Mouse (Mus musculus) hindbrain, embryonic 13.5 days (tissue): Measurements from ENCODE around the gene Adarb1. TPM values are rescaled to one million over a fixed set of nuclear protein-coding genes. Genes with fewer than 3 reads are reported as not detected.

ENCODE experiments used
- ATAC-seq: fragments of 200-750 bp; cut with Nextera tagmentation; 2 replicates; pipeline ENCODE4 v1.8.0; 2017; ENCODE audit warnings: moderate TSS enrichment; ENCODE audit not compliant: low FRiP score
- H3K27ac ChIP-seq: fragments of 300-500 bp; sonication (generic); 2 replicates; pipeline ENCODE4 v1.5.1; 2015; ENCODE audit warnings: inconsistent platforms, mild to moderate bottlenecking, moderate library complexity
- H3K27me3 ChIP-seq: fragments of 300-500 bp; sonication (generic); 2 replicates; pipeline ENCODE4 v1.6.1; 2015; ENCODE audit warnings: mild to moderate bottlenecking, inconsistent platforms
- H3K36me3 ChIP-seq: fragments of 300-500 bp; sonication (generic); 2 replicates; pipeline ENCODE4 v1.6.1; 2015; ENCODE audit warnings: mild to moderate bottlenecking, inconsistent platforms
- H3K4me1 ChIP-seq: fragments of 300-500 bp; sonication (generic); replicated peaks from 2 replicates; pipeline ENCODE4 v1.6.1; 2015; ENCODE audit warnings: inconsistent platforms
- H3K4me2 ChIP-seq: fragments of 300-500 bp; sonication (generic); 2 replicates; pipeline ENCODE4 v1.6.1; 2015; ENCODE audit warnings: inconsistent platforms, mild to moderate bottlenecking, moderate library complexity
- H3K4me3 ChIP-seq: fragments of 300-500 bp; sonication (generic); 2 replicates; pipeline ENCODE4 v1.5.1; 2015; ENCODE audit warnings: mild to moderate bottlenecking, inconsistent platforms
- H3K9ac ChIP-seq: fragments of 300-500 bp; sonication (generic); 2 replicates; pipeline ENCODE4 v1.6.1; 2015; ENCODE audit warnings: mild to moderate bottlenecking, inconsistent platforms
- H3K9me3 ChIP-seq: fragments of 300-500 bp; sonication (generic); 2 replicates; pipeline ENCODE4 v1.6.1; 2016; ENCODE audit warnings: inconsistent platforms
- WGBS: fragments of 180-500 bp; shearing (Covaris S2); methylation state at CpG from one replicate; pipeline ENCODE4 v1.1.7; 2015; 5-methylcytosine and 5-hydroxymethylcytosine counted together
- polyA plus RNA-seq: library from polyadenylated mRNA; unstranded; fragments of >200 nt; fragmentation: Nextera tagmentation; extraction: Ambion mirVana; gene quantifications from 2 replicates; pipeline ENCODE4 v1.2.1, GENCODE M21; 2015

Adarb1 gene
- polyA plus RNA-seq, 1 experiment from 2014 or later, result 12.0 TPM

- Histone ChIP-seq H3K4me2 (no peak overlapping the region), H3K9ac (no peak overlapping the region), H3K9me3 (no peaks in the 10 kb centered on the region), H3K4me3 (no peak overlapping the region), H3K27me3 (0 out of 2 replicates have a peak, but pooled peaks cover under 1% of the 10 kb centered on the region), H3K36me3 (no peaks in the 10 kb centered on the region), H3K4me1 (peaks cover 11% of the 10 kb centered on the region), H3K27ac (no peak overlapping the region)
- ATAC-seq, result no peak
Measured at GRCm38 (mm10) chr10:77430771-77431170, 12.7 kb upstream of the Adarb1 start.

- H3K4me1 ChIP-seq, result peaks cover 9% of the 10 kb centered on the region
- no peak overlapping the region for H3K27ac ChIP-seq
- H3K4me3 ChIP-seq, result no peak overlapping the region
- H3K27me3 ChIP-seq, result no peaks in the 10 kb centered on the region
- H3K9ac ChIP-seq, result no peak overlapping the region
- 87% methylated on average over 5 of the region's 5 CpGs for WGBS
- no peaks in the 10 kb centered on the region for H3K9me3 ChIP-seq
- no peak for ATAC-seq
- no peak overlapping the region for H3K4me2 ChIP-seq
- H3K36me3 ChIP-seq, result no peaks in the 10 kb centered on the region
Measured at GRCm38 (mm10) chr10:77429921-77430320, 11.9 kb upstream of the Adarb1 start.

- Histone ChIP-seq H3K4me2 (no peak overlapping the region), H3K9ac (no peak overlapping the region), H3K4me1 (no peaks in the 10 kb centered on the region), H3K9me3 (no peaks in the 10 kb centered on the region), H3K4me3 (no peak overlapping the region), H3K36me3 (no peaks in the 10 kb centered on the region), H3K27ac (no peak overlapping the region), H3K27me3 (no peaks in the 10 kb centered on the region)
- WGBS, result 65% methylated on average over 2 of the region's 2 CpGs
- no peak for ATAC-seq
Measured at GRCm38 (mm10) chr10:77427610-77428009, 9.5 kb upstream of the Adarb1 start.

GRCm38 (mm10) chr10:77420190-77420589 is 2.1 kb upstream of the Adarb1 start:
- no peak overlapping the region for H3K27ac ChIP-seq
- no peak overlapping the region for H3K4me2 ChIP-seq
- WGBS, result 97% methylated on average over 3 of the region's 3 CpGs
- H3K27me3 ChIP-seq, result peaks cover 17% of the 10 kb centered on the region
- no peak for ATAC-seq
- peaks cover 22% of the 10 kb centered on the region for H3K4me1 ChIP-seq
- no peaks in the 10 kb centered on the region for H3K36me3 ChIP-seq
- H3K4me3 ChIP-seq, result no peak overlapping the region
- no peak overlapping the region for H3K9ac ChIP-seq
- H3K9me3 ChIP-seq, result no peaks in the 10 kb centered on the region

- Histone ChIP-seq H3K9ac (peak overlapping the region; percentile 88), H3K4me1 (peaks cover 22% of the 10 kb centered on the region), H3K4me2 (peak overlapping the region; percentile 96), H3K9me3 (no peaks in the 10 kb centered on the region), H3K27me3 (peaks cover 17% of the 10 kb centered on the region), H3K4me3 (peak overlapping the region; percentile 80), H3K27ac (peak overlapping the region; percentile 89), H3K36me3 (no peaks in the 10 kb centered on the region)
- under 1% methylated on average over 61 of the region's 70 CpGs for WGBS
- ATAC-seq, result peak; percentile 88
Measured at GRCm38 (mm10) chr10:77417240-77418102, 599 bp downstream of the Adarb1 start.

- H3K4me2 ChIP-seq, result peak overlapping the region; percentile 96
- H3K27ac ChIP-seq, result no peak overlapping the region
- no peak for ATAC-seq
- H3K4me1 ChIP-seq, result peaks cover 22% of the 10 kb centered on the region
- peak overlapping the region; percentile 88 for H3K9ac ChIP-seq
- peak overlapping the region; percentile 80 for H3K4me3 ChIP-seq
- peaks cover 17% of the 10 kb centered on the region for H3K27me3 ChIP-seq
- WGBS, result 4% methylated on average over 24 of the region's 24 CpGs
- H3K9me3 ChIP-seq, result no peaks in the 10 kb centered on the region
- no peaks in the 10 kb centered on the region for H3K36me3 ChIP-seq
Measured at GRCm38 (mm10) chr10:77416666-77417239, 1.3 kb downstream of the Adarb1 start.

GRCm38 (mm10) chr10:77415867-77416266 is 2.2 kb downstream of the Adarb1 start:
- ATAC-seq, result no peak
- peaks cover 17% of the 10 kb centered on the region for H3K27me3 ChIP-seq
- H3K9me3 ChIP-seq, result no peaks in the 10 kb centered on the region
- peak overlapping the region; percentile 96 for H3K4me2 ChIP-seq
- H3K4me3 ChIP-seq, result no peak overlapping the region
- WGBS, result 79% methylated on average over 5 of the region's 5 CpGs
- H3K9ac ChIP-seq, result no peak overlapping the region
- H3K4me1 ChIP-seq, result peaks cover 22% of the 10 kb centered on the region
- H3K36me3 ChIP-seq, result no peaks in the 10 kb centered on the region
- no peak overlapping the region for H3K27ac ChIP-seq

GRCm38 (mm10) chr10:77413791-77414190 is 4.3 kb downstream of the Adarb1 start:
- ATAC-seq, result no peak
- H3K27me3 ChIP-seq, result peaks cover 17% of the 10 kb centered on the region
- no peak overlapping the region for H3K9ac ChIP-seq
- H3K9me3 ChIP-seq, result no peaks in the 10 kb centered on the region
- H3K4me3 ChIP-seq, result no peak overlapping the region
- H3K27ac ChIP-seq, result no peak overlapping the region
- H3K36me3 ChIP-seq, result no peaks in the 10 kb centered on the region
- 82% methylated on average over 2 of the region's 2 CpGs for WGBS
- H3K4me2 ChIP-seq, result no peak overlapping the region
- peaks cover 19% of the 10 kb centered on the region for H3K4me1 ChIP-seq

GRCm38 (mm10) chr10:77409154-77409553 is 8.9 kb downstream of the Adarb1 start:
- Histone ChIP-seq H3K9me3 (no peaks in the 10 kb centered on the region), H3K27ac (no peak overlapping the region), H3K9ac (no peak overlapping the region), H3K27me3 (no peaks in the 10 kb centered on the region), H3K4me3 (no peak overlapping the region), H3K36me3 (no peaks in the 10 kb centered on the region; the same call in 1 of the 2 replicates), H3K4me2 (no peak overlapping the region), H3K4me1 (no peaks in the 10 kb centered on the region)
- no peak for ATAC-seq
- 87% methylated on average over 2 of the region's 2 CpGs for WGBS

- no peaks in the 10 kb centered on the region for H3K4me1 ChIP-seq
- WGBS, result 90% methylated on average over 9 of the region's 9 CpGs
- no peak overlapping the region for H3K4me3 ChIP-seq
- H3K9ac ChIP-seq, result no peak overlapping the region
- no peak overlapping the region for H3K27ac ChIP-seq
- H3K9me3 ChIP-seq, result no peaks in the 10 kb centered on the region
- no peaks in the 10 kb centered on the region; the same call in 1 of the 2 replicates for H3K36me3 ChIP-seq
- no peak for ATAC-seq
- H3K27me3 ChIP-seq, result no peaks in the 10 kb centered on the region
- no peak overlapping the region for H3K4me2 ChIP-seq
Measured at GRCm38 (mm10) chr10:77408241-77408640, 9.8 kb downstream of the Adarb1 start.

GRCm38 (mm10) chr10:77406486-77406885 is 11.6 kb downstream of the Adarb1 start:
- Histone ChIP-seq H3K9me3 (no peaks in the 10 kb centered on the region), H3K4me3 (no peak overlapping the region), H3K36me3 (no peaks in the 10 kb centered on the region; the same call in 1 of the 2 replicates), H3K4me2 (no peak overlapping the region), H3K9ac (no peak overlapping the region), H3K4me1 (no peaks in the 10 kb centered on the region), H3K27me3 (no peaks in the 10 kb centered on the region), H3K27ac (no peak overlapping the region)
- ATAC-seq, result no peak
- 89% methylated on average over 6 of the region's 6 CpGs for WGBS

GRCm38 (mm10) chr10:77402463-77402862 is 15.6 kb downstream of the Adarb1 start:
- H3K27ac ChIP-seq, result no peak overlapping the region
- no peak for ATAC-seq
- H3K4me3 ChIP-seq, result no peak overlapping the region
- H3K27me3 ChIP-seq, result no peaks in the 10 kb centered on the region
- H3K4me2 ChIP-seq, result no peak overlapping the region
- H3K36me3 ChIP-seq, result no peaks in the 10 kb centered on the region; the same call in 1 of the 2 replicates
- H3K9ac ChIP-seq, result no peak overlapping the region
- H3K4me1 ChIP-seq, result peaks cover 3% of the 10 kb centered on the region; the same call in 1 of the 2 replicates
- no peaks in the 10 kb centered on the region for H3K9me3 ChIP-seq
- 85% methylated on average over 1 of the region's 1 CpGs for WGBS
